Mouse (Mus musculus) layer of hippocampus, postnatal 25 days (tissue): ENCODE measurements at regions not wholly inside any gene's neighbourhood (a gene's known extent, or its start where the extent isn't known, plus 50 kb on each side); places are given as distances from the start of the nearest gene placed in this dataset.
"Not testable (repeated sequence)": the region's sequence is repeated elsewhere in the genome, so short reads cannot be mapped to it uniquely, and the experiment has no call there.

ENCODE experiments used
- DNase-seq, 2 experiments: peaks; one replicate each; pipeline ENCODE4 v3.0.0; 2022; ENCODE audit warnings: mixed read lengths in 2 of 2, low spot score in 1 of 2; ENCODE audit errors: extremely low spot score in 1 of 2

DNA sequence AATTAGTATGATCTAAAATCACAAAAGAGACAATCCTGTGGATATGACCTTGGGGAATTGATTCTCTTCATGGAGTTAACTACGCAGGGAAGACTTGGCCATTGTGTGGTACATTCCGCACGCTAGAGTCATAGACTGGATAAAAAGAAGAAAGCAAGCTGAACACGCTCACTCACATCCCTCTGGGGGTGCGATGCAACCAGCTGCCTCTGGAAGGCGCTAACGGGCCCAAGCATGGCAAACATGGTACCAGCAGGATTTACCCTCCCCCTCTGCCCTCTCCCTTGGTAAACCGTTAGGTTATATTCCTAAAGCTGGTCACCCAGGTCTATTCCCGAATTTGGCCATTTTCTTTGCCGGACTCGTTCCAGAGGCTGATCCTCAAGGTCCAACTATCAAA, 102.2 kb upstream of the Dazl start:
- DNase-seq, result no peak

- DNase-seq, result no peak
These were observed 103.9 kb upstream of the Dazl start for GRCm38 (mm10) chr17:50397324-50397723.

DNA sequence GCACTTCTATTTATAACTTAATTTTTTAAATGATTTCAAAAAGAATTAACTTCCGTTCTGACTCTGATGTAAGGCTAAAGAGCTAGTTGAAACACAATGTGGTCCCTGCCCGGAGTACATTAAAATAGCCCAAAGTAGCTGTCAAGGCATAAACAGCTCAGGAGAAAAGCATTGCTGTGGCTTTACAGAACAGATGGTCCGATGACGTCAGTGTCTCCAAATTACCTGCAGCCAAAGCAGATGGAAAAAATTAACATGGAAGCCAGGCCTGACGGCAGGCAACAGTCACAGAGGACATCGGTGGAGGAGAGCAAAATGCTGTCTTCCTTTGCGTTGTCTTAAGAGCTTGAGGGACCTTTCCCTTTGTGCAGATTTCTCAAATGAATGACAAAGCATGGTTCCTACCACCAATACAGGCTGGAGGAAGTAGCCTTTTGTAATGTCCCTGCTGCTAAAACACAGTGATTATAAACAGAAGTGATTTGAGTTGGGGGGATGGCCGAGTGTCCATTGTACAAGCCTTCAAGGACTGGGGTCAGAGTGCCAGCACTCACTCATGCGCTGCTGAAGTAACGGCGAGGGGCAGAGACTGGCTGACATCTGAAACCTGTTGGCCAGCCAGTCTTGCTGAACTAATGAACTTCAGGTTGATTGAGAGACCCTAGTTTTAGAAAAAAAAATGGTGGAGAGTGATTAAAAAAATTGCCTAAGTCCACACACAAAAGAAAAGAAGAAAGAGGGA, 101.8 kb upstream of the Plcl2 start:
- DNase-seq, result no peak

DNA sequence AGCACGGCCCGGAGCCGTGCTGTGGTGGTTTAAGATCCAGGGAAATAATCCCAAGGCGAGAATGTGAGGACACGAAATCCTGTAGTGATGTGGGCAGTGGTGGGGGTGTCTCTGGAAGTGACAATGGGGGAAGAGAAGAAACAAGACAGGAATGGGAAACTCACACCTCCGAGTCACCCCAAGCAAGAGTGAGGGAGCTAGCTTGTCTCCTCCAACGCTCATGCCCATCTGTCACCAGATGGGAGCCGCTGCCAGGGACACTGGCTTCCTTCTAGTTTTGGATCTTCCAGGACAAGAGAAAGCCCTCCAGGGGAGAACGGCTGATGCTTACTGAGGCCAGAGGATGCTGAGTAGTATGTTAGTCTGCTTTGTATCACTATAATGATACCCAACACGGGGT, 100.6 kb upstream of the Plcl2 start:
- DNase-seq, result no peak

DNA sequence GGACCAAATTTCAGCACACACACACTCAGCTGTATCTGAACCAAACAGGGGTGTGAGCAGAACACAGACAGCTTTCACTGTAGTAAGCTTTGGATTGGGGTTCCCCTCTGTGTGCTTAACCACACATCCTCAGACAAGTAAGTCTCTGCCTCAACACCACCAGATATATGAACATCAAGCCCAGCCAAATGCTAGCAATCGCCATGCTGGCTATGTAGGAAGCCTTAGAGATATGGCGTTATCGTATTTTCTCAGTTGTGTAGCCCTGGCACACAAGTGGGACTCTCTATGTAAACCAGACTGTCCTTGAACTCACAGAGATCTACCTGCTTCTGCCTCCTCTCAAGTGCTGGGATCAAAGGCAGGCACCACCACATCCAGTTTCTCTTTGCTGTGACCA, 99.9 kb upstream of the Plcl2 start:
- no peak for DNase-seq

GRCm38 (mm10) chr17:50409895-50410294, 99.3 kb upstream of the Plcl2 start:
- DNase-seq, result no peak

- DNase-seq, result no peak
These were observed 98.9 kb upstream of the Plcl2 start for GRCm38 (mm10) chr17:50410296-50410695.

DNA sequence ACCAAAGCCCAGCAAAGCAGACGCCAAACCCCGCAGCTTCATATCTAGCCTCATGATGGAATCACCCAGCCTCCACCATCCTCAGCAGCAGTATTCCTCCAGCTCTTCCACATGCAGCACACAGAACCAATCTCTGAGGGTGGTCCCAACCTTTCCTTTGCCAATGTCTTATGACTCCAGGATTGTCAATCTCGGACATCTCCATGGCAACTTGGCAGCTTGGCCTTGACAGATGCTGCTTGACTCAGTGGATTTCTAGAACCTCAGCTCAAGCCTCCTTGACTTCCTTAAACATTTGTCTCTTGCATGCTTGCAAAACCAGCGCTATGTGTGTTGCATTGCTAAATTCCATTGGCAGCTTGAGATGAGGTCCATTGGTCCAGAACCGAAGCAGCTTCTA, 96.8 kb upstream of the Plcl2 start:
- DNase-seq, result no peak

DNA sequence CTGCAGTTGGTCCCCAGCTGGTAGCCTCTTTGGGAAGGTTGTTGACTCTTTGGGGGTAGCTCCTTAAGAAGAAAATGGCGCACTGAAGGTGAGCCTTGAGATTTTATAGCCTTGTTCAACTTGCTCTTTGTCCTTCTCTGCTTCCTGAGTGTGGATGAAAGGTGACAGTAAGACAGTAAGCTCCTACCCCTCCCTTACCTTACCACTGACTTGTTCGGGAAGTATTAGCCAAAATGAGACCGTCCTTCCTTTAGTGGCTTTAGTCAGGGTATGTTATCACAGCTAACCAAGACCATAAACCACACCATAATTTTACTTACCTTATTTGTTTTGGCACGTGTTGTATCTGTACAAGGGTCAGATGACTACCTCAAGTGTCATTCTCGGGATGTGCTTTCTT, 95.3 kb upstream of the Plcl2 start:
- no peak for DNase-seq

DNA sequence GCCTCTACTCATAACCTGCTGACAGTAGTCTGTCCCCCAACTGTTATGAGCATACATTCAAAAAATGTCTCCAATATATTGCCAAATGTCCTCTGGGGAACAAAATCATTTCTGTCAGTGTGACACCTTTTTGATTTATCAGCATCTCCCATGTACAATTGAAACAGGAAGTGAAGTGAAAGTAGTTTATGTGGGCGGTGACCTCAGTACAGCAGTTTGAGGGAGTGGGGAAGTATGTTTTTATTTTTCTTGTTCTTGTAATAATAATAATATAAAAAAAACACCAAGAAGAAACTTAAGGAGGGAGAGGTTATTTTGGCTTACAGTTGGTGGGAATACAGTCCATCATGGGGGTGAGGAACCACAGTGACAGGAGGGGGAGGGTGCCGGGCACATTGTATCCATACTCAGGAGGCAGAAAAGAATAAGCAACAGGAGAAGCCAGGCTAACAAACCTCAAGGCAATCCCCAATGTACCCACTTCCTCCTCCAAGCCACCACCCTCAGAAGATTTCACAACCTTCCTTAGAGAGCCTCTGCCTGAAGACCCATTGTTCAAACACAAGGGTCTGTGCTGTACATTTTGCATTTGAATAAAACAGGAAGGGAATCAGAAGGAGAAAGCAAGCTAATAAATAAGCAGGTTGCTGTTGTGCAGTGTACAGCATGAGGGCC, 93.7 kb upstream of the Plcl2 start:
- no peak for DNase-seq

GRCm38 (mm10) chr17:50416119-50416518, 93.1 kb upstream of the Plcl2 start:
- no peak for DNase-seq

DNA sequence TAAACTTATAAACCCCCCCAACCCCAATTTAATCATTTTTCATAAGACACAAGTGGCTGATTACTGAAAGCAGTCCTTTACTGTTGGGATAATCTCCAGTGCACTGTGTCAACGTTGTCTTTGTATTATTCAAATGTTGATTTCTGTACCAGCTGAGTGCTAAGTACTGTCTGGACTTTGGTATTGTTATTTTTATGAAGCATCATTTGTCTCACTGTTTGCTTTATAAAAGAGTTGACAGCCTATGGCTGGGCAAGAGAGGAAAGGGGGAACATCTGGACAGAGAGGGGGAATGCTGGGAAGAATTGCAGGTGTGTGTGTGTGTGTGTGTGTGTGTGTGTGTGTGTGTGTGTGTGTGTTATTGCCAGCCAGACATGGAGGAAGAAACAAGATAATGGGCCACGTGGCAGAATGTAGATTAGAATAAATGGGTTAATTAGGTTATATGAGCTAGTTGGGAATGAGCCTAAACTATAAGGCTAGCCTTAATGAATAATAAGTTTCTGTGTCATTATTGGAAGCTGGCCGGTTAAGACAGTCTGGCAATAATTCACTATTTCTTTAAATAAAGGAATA, 92.6 kb upstream of the Plcl2 start:
- DNase-seq, result no peak

GRCm38 (mm10) chr17:50418863-50419383, 90.3 kb upstream of the Plcl2 start:
- DNase-seq, result peak in 1 of 2 experiments; percentile 41

- DNase-seq, result not testable (repeated sequence)
These were observed 89.7 kb upstream of the Plcl2 start for GRCm38 (mm10) chr17:50419551-50419950.

GRCm38 (mm10) chr17:50419966-50420365, 89.2 kb upstream of the Plcl2 start:
- peak in 1 of 2 experiments; percentile 25 for DNase-seq

DNA sequence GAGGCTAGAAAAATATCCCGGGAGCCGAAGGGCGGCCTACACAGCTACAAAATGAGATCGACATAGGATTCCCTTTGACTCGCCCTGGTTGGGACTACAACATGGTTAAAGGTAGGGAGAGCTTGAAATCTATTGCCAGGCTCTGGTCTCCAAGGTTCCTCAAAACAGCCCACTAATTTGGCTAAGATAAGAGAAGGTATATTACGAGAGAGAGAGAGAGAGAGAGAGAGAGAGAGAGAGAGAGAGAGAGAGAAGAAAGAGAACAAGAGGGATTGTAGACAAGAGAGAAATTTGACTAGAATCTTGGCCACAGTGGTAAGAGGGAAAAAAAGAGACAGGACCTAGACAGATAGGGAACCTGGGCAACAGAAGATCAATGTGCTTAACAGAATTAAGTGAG, 88.5 kb upstream of the Plcl2 start:
- no peak for DNase-seq

DNA sequence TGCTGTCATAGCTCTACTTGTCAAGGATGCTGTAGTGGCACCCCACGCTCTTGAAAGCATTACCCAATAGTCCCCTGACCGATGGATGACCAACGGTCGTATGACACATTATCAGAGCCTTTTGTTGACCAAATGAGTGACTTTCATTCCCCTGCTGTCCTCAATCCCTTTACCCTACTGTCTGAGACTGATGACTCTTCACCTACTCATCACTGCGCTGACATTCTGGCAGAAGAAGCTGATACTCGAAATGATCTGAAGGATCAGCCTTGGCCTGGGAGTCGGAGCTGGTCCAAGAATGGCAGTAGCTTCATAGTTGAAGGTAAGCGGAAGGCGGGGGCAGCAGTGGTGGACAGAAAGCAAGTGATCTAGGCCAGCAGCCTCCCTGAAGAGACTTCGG, 87.7 kb upstream of the Plcl2 start:
- DNase-seq, result no peak

GRCm38 (mm10) chr17:50425110-50425509, 84.1 kb upstream of the Plcl2 start:
- DNase-seq, result no peak

DNA sequence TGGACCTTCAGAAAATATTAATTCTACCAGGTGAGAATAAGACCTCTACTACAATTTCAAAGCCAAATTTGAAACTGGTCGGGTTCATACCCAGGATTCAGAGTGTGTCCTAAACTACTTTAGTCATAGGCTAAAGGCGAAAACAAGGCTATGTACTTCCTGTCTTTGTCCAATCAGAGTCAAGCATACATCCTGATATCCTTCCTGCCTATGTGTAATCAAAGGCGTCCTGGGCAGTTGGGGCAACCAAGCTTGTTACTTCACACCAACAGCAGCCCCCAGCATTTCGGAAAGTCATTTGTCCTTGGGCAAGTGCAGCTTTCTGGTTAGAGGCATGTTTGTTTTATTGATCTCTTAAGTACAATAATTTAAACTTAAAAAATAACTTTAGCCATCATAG, 83.7 kb upstream of the Plcl2 start:
- DNase-seq, result no peak

DNA sequence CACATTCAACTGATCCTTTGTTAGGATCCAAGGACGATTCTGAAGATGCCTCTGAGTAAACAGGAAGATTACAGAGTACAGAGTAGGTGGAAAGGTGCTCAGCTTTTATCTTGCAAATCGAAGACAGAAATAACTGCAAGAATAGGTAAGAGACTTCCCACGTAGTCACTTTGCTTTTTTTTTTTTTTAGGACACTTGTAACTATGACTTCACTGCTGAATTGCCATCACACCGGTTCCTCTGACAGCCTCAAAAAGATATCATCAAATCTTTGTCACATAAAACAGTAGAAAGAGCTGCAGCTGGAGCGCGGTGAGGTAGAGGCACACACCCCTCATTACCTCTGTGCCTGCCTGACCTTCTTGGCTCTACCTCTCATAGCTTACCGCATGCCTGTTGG, 83.1 kb upstream of the Plcl2 start:
- DNase-seq, result no peak

- no peak for DNase-seq
These were observed 81.7 kb upstream of the Plcl2 start for GRCm38 (mm10) chr17:50427331-50428003.
